Mouse (Mus musculus) c-Kit-positive CD71-positive TER-119-negative erythroid progenitor cells, embryonic 14.5 days (primary cell): ENCODE measurements around the gene Tmem198.

ENCODE experiments used
- DNase-seq: peaks from one replicate; pipeline ENCODE4 v3.0.0-alpha.2; 2013; ENCODE audit warnings: low read depth

The Tmem198 gene

DNA sequence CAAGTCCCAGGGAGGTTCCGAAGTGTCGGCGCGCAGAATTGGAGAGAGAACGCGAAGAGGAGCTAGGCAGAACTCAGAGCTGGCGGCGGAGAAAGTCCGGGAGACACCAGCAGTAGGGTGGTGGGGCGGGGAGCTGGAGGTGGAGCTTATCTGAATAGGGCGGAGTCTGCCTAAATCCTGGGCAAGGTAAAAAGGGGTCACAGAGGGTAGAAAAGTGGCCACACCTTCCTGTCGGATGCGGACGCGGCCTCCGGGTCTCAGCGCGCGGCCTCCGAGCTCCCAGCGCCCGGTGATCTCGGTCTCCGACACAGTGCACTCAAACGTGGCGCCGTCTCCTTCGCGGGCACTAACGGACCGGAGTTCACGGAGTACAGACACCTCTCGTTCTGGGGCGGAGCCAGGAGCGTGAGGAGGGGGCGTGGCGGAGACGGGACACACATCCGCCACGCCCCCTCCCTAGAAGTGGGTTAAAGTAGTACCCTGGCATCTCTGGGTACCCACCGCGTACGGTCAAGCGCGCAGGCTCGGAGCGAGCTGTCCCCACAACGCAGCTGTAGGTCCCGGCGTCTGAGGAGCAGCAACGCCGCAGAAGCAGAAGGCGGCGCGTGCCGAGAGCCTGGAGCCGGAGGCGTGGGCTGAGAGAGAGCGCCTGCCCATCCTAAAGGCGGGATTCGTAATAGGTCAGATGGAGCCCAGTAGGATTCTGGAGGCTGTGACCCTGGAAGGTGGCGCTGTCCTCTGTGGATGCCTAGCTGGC is 8.3 kb downstream of the Tmem198 start:
- DNase-seq: no peak

DNA sequence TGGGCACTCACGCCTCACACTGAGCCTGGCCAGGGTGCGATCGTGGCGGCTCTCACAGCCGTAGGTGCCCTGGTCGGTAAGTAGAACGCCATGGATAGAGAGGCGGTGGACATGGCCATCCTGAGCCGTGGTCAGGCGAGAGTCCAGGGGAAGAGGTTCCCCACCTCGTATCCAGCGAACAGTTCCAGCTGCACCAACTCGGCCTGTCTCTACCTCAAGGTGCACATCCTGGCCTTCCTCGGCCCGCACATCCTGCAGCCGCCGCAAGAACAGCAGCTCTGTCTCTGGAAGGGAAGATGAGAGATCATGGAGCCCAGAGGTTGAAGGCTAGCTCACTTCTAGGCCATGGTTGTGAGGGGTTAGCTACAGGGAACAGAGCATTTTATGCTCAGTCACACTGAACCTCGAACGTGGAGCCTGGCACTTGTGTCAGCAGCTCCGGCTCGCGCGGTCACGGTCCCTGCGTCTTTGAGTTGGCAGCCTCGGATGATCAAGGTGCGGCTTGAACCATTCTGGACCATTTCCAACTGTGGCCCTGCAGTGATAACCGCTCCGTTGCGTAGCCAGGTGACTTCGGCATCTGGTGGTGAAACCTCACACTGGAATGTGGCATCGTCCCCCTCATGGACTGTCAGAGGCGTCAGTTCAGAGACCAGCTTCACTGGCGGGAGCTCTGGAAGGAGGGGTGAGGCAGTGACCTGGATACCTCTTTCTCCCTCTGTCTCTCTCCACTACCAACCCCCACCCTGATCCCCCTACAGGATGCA is 11.6 kb downstream of the Tmem198 start:
- no peak for DNase-seq

DNA sequence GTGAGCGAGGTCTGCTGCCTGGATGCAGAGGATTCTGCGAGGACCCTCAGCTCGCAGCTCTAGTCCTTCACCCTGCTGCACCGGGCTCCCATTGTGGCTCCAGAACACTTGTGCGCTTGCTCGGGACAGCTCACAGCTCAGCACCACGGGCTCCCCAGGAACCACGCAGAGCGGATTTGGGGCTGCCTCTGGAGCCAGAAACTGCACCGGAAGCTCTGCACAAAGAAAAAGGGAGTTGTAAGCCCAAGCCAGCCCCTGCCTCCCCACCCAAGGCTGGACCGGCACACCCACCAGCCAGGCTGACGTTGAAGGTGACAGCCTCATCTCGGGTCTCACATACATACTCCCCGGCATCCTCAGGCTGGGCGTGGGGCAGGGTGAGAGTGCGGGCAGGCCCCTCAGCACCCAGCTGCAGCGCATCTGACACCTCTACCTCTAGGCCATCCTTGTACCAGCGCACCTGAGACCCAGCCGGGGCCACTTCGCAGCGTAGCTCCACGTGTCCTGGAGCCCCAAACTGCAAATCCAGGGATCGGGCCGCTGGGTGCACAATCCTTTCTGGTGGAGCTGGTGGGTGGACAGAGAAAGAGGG is 13.3 kb downstream of the Tmem198 start:
- no peak for DNase-seq

DNA sequence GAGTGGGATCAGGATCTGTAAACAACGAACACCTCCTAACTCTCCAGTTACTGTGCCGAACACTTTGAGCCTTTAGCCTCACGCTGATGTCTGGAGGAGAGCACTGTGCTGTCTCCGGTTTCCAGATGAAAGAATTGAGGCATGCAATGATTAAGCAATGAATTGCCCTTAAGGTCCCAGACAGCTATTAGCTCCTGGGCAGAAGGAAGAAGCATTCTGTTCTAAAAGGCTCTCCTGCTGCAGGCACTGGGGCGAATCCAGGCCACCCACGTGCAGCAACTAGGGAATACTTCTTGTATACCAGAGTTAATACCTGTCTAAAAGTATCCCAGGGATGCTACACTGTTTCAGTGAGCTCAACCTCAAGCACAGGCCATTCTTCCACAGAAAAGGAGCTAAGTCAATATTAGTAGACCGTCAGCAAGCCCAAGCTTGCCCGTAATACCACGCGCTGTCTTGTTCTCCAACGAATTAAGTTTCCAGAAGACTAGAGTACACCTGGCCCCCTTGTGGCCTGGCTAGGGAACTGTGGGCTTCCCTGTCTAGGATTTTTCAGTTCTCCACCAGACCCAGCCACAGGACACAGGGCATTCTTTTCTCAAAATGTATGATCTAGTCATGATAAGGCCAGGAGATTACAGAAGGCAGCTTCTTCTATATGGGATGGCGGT is 15.7 kb downstream of the Tmem198 start:
- DNase-seq: no peak

DNA sequence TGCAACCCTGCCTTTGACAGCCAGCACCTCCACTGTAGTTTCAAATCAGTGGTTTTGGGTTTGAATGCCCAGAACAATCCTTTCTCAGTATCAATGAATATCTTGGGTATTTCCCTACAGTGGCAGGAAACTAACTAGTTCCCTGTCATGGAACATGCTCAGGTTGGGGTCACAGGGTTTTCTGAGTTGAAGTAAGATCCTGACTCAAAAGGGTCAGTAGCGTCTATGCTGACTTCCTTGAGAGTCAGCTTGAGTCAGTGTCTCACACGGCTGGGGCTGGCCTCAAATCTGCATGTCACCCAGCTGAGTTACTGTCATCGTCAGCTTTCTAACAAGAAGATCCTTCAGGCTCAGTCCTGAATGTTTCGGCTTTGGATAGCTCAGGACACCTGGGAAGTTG is 19.6 kb downstream of the Tmem198 start:
- no peak for DNase-seq

DNA sequence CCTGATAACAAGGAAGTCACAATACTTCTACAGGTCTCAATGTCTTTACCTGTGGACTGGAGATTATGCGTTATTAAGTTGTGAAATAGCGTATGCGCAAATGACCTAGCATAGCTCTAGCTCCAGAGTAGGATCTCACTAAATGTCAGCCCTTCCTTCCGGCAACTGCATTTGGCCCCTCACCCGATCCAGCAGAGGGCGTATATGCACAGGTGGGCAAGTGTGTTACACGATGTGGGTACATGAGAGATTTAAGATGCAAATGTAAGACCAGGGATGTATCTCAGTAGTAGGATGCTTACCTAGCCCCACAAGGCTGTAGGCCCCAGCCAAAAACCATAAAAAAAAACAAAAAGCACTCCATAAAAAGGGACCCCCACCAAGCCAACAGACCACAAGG is 20.1 kb downstream of the Tmem198 start:
- DNase-seq: no peak

DNA sequence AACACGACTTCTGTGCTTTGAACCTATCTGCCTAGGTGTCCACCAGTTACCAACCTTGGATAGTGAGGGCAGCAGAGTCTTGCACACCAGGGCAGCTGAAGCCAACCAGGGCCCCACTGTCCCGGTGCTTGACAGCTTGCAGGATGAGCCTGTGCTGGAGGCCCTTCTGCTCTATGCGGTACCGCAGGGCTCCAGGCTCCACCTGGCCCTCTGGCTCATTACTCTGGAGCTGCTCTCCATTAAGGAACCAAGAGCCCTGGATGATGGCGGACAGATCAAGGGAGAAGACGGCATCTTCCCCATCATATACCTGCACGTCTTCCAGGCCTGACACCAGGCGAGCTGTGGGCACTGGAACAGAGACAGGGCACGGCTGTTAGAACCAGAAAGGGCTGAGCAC is 22.6 kb downstream of the Tmem198 start:
- DNase-seq: no peak

DNA sequence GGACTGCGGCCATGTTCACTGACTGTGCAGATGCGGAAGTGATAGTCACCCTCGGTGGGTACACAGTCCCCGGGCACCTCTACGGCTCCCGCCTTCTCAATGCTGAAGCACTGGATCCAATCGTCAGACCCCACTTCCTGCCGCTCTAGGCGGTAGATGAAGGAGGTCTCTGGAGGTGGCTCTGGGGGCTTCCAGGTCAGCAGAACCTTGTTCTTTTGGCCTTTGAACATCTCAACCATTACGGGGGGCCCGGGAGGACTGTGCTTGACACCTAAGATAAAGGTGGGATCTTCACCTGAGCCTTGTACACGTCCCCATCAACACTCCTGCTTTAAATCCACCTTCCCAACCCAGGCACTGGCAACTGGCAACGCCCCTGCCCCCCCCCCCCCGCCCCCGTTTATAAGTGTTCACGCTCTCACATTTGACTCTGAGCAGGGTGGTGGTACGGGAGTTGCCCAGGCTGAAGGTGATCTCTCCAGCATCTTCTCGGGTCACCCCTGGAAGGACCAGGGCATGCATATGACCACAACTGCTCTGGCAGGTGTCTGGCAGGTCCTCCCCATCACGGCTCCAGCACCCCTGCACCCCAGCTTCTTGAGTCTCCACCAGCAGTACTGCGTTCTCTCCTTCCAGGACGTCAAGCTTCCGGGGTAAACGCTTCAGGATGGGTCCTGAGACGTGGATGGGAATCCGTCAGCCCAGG is 23.8 kb downstream of the Tmem198 start:
- no peak for DNase-seq

DNA sequence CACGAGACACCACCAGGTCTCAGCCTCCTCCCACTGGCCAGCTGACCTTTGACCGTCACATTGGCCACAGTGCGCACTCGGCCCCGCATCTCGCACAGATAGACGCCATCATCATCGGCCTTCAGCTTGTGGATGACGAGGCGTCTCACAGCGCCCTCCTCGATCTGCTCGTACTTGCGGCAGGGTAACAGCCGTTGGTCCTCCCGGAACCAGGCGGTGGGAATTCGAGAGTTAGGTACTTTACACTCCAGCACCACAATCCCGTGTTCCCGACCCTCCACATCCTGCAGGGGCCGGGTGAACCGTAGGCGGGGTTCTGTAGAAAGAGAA is 24.3 kb downstream of the Tmem198 start:
- DNase-seq: no peak

DNA sequence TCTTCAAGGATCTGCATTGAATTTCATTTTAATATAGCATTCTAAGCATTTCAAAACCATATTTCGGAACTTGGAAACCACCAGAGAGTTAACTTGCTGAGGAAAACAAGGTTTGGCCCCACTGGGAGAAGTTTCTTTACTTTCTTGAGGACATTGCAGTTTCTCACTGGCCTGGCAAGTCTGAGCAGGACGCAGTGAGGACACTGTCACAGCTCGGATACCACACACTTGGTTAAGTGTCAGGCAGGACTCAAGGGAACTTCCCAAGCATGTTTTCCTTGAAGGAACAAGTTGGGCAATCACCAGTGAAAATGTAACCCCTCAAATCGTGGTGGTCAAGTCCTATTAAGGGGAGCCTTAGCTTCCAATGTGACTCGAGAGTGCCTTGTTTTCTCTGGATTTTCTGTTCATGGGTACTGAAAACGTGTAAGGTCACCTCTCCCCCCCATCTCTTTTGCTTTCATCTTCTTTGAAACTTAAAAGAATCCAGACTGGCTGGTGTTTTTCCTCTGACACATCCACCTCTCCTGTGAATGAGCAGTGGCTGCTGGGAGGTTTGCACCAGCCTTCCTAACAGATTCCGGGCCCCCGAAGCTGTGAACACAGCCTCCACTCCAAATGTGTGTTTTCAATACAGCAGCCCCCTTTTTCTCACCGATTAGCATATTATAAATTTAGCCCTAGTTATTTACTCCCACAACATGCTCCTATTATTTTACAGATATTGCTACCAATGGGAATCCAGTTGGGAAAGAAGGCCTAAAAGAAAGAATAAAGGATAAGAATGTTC is 25.1 kb downstream of the Tmem198 start:
- no peak for DNase-seq

DNA sequence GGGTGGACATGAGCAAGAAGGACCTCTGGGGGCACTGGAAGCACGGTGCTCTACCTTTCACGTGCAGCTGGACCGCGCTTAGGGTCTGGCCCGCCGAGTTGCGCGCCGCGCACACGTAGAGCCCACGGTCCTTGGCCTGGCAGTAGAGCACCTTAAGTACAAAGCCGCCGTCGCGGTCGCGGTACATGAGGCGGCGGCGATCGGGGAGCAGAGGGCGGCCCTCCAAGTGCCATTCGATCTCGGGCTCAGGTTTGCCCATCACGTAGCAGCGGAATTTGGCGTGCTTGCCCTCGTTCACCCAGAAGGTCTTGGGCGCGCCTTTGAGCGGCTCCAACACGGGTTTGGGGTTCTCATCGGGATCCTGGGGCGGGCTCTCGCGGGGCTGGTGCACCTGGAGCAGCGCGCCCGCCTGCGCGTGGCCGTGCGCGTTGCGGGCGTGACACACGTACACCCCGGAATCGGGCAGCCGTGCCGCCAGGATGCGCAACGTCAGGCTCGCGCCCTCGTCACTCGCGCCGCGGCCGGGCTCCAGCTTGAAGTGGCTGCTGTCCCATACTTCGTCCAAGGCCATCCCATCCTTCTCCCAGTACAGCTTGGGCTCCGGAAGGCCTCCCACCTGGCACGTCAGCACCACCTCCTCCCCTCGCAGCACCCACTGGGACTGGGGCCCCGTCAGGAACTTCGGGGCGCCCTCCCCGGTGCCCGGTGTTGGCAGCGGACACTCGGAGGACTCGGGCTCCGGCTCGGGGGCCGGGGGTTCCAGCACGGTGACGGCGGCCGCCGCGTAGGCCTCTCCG is 26.0 kb downstream of the Tmem198 start:
- DNase-seq: no peak

DNA sequence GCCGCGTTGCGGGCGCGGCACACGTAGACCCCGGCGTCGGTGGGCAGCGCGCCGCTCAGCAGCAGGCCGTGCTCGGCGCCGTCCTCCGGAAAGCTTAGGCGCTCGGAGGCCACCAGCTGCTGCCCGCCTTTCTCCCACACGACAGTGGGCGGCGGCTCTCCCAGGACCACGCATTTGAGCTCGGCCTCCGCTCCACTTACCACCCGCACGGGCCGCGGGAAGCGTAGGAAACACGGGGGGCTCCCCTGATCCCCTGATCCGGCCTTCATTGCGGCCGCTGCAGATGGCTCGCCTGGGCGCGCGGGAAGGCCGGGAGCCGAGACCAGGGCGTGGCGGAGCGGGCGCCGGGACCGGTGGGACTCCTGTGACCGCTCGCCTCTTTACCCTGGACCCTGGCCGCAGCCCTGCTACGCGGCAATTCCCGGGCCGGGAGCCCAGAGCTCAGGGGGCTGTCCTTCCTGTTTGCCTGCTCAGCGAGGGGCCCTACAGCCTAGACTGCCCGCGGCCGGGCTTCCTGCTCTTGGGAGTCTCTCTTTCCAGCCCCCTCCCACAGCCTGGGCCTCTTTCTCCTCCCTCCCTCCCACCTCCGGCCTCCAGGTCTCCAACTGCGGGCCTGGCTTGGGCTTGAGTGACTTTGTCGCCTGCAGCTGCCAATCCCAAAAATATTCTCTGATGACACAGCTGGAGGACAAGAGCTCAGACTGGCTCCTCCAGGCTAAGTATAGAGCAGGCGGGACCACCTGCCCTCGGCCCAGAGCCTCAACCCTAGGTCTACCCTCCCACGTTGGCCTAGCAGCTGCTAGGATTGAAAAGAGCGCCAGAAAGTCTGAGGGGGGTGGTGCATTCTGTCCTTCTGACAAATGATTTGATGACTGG is 26.9 kb downstream of the Tmem198 start, which contains the start of gene Obsl1:
Gene Obsl1 (minus strand): TSS at position 497 of the 876 bp plus-strand sequence.
- DNase-seq: no peak

DNA sequence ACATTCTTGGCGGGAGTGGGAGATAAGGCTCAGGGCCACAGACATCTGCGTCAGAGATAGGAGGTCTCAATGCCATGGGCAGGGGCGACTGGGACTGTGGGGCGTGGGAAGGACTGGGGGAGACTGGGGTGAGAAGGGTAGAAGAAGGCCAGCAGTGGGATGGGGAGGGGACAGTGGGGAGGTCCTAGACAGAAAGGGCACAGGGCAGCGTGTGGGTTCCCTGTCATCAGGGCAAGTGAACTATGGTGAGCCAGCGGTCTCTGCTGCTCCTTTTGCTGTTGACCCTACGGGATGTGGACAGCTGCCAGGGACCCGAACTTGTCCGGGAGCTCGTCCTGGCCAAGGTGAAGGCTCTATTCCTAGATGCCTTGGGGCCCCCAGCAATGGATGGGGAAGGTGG is 27.7 kb downstream of the Tmem198 start, which contains the start of gene Inha:
Gene Inha (plus strand): TSS at position 72 of the 400 bp plus-strand sequence.
- DNase-seq: no peak

DNA sequence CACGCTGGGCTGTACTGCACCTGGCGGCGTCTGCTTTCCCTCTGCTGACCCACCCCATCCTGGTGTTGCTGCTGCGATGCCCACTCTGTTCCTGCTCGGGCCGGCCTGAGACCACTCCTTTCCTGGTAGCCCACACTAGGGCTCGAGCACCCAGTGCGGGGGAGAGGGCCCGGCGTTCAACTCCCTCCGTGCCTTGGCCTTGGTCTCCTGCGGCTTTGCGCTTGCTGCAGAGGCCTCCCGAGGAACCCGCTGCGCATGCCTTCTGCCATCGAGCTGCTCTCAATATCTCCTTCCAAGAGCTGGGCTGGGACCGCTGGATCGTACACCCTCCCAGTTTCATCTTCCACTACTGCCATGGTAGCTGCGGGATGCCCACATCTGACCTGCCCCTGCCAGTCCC is 30.3 kb downstream of the Tmem198 start:
- DNase-seq: no peak

DNA sequence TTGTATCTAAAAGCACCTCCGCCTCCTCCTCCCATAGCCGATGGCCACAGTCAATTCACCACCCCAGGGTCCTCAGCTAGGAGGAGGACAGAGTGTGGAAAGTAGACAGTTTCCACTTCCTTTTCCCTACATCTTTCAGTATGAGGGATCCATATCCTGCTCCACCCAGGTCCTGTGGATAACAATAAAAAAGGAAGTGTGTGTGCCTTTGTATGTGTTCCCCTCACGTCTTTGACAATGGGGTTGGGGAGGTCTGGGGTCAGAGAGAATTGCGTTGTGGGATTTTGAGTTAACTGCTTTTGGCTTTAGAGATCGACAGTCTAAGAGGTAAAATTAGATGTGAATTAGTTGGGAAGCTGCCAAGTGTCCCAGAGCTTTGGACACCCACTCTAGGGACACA is 30.8 kb downstream of the Tmem198 start:
- DNase-seq: no peak

DNA sequence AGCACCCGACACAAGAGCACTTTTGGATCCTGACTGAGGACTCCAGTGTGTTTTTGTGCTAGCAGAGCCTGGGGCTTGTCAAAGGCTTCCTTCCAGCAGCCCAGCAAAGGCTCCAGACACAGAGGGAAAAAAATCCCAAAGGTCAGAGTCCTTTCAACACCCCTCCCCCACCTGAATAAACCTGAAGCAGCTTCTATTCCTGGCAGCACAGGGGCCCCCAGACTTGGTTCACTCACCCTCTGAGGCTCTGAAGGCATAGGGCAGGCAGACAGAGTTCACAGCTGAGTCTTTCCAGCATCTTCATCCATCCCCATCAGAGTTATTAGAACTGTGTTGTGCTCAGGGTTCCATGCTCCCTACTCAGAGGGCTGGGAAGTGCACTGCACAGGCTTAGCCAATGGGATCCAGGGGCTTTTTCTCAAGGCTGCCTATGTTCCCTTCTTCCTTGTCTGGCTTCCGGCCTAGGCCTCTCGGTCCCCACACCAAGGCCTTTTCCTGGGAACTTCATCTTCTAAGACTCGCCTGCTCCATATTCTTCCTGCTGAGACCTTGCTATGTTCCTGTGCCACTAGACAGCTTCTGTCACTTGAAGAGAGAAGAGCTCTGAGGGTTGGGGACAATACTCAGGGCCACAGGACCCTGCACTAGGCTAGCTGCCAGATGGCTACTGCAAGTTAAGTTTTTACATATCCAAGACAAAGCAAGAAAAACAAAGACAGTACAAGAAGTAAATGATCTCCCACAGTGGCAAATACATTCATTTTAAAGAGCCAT is 32.3 kb downstream of the Tmem198 start:
- DNase-seq: no peak

DNA sequence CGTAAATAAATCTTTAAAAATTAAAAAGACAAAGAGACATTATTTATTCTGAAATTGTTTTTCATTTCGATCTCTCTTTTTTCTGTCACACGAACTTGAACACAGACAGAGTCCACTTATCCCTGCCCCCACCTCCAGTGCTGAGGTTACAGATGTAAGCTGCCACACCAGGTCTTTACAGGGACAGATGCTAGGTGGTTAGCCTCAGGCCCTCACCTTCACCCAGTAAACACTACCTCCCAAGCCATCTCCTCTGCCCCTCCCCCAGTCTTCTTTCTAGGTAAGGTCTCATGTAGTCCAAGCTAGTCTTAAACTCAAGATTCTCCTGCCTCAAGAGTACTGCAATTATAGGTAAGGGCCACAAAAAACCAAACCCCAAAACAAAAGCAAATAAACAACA is 33.2 kb downstream of the Tmem198 start:
- DNase-seq: no peak

DNA sequence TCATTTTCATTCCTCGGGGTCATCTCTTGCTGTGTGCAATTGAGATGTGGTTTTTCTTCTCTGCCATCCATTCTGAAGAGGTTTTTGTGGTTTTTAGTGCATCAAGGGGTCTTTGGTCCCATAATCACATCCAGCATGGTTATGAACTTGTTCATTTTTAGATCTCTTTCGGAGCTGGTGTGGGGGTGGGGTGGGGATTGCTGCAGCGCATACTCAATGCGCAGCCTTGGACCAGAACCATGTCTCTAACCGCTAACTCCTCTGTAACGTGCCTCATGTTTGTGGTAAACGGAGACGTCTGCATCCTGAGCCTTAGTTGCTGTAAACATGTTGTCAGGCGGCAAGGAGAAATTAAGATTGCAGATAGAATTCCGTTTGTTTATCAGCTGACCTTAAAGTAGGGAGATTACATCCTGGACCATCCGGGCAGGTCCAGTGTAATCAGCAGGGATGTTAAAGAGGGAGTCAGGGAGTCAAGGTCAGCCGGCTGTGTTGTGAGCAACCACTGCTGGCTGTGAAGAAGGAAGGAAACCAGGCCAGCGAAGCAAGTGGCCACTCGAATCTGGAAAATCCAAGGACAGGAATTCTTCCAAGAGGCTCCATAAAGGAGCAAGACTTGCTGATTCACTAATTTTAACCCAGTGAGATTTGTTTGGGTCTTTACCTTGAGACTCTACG is 37.5 kb downstream of the Tmem198 start:
- DNase-seq: no peak
